Mouse (Mus musculus) embryonic facial prominence, embryonic 13.5 days (tissue): Measurements from ENCODE around the gene Mrps16. TPM values are rescaled to one million over a fixed set of nuclear protein-coding genes. Genes with fewer than 3 reads are reported as not detected.

ENCODE experiments used
- ATAC-seq: fragments of 200-750 bp; cut with Nextera tagmentation; 2 replicates; pipeline ENCODE4 v1.8.0; 2017; ENCODE audit warnings: low read depth; ENCODE audit not compliant: insufficient number of reproducible peaks, insufficient read depth, low FRiP score, low TSS enrichment
- H3K27ac ChIP-seq: fragments of 300-500 bp; sonication (generic); 2 replicates; pipeline ENCODE4 v1.5.1; 2015; ENCODE audit warnings: moderate library complexity, mild to moderate bottlenecking, inconsistent platforms
- H3K27me3 ChIP-seq: fragments of 300-500 bp; sonication (generic); 2 replicates; pipeline ENCODE4 v1.6.1; 2015; ENCODE audit warnings: mild to moderate bottlenecking, inconsistent platforms
- H3K36me3 ChIP-seq: fragments of 300-500 bp; sonication (generic); 2 replicates; pipeline ENCODE4 v1.6.1; 2015; ENCODE audit warnings: mild to moderate bottlenecking, inconsistent platforms
- H3K4me1 ChIP-seq: fragments of 300-500 bp; sonication (generic); 2 replicates; pipeline ENCODE4 v1.6.1; 2015; ENCODE audit warnings: inconsistent platforms
- H3K4me2 ChIP-seq: fragments of 300-500 bp; sonication (generic); 2 replicates; pipeline ENCODE4 v1.6.1; 2015; ENCODE audit warnings: moderate library complexity, mild to moderate bottlenecking, inconsistent platforms
- H3K4me3 ChIP-seq: fragments of 300-500 bp; sonication (generic); 2 replicates; pipeline ENCODE4 v1.5.1; 2015; ENCODE audit warnings: mild to moderate bottlenecking, inconsistent platforms
- H3K9ac ChIP-seq: fragments of 300-500 bp; sonication (generic); 2 replicates; pipeline ENCODE4 v1.6.1; 2015; ENCODE audit warnings: mild to moderate bottlenecking, inconsistent platforms
- H3K9me3 ChIP-seq: fragments of 300-500 bp; sonication (generic); 2 replicates; pipeline ENCODE4 v1.6.1; 2016; ENCODE audit warnings: inconsistent platforms
- WGBS: fragments of 180-500 bp; shearing (Covaris S2); methylation state at CpG from one replicate; pipeline ENCODE4 v1.1.7; 2015; ENCODE audit warnings: mixed read lengths; 5-methylcytosine and 5-hydroxymethylcytosine counted together
- polyA plus RNA-seq: library from polyadenylated mRNA; unstranded; fragments of >200 nt; fragmentation: Nextera tagmentation; extraction: Ambion mirVana; gene quantifications from 2 replicates; pipeline ENCODE4 v1.2.1, GENCODE M21; 2015

Mrps16 gene
- polyA plus RNA-seq, 1 experiment from 2014 or later: 94.8 TPM

DNA sequence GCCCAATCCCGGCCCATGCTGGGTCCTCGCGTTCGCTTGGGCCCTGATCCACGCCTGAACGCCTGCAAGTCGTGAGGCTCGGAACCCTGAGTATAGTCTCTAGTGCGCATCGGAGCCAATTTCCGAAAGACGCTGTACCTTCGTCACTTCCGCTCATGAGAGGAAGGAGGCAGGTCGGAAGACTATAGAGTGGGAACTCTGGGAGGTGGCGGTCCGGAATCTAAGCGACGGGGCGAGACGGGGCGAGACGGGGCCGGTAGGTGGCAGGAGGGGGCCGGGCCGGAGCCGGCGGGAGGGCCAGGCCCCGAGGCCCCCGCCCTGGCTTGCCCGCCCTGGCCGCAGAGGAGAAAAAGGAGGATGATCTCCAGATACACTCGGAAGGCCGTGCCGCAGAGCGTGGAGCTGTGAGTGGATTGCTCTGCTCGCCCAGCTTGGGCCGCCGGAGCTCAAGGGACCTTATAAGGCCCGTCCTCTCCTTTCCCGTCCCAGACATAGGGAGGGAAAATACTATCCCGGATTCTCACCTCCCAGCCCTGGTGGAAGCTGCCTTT lies 45.4 kb downstream of the Mrps16 start, which contains the start of the genes Ecd and Fam149b:
Gene Ecd, minus strand, starts transcription at position 131 of the 551 bp plus-strand sequence.
Gene Fam149b, plus strand, starts transcription at position 172 of the 551 bp plus-strand sequence.
- Histone ChIP-seq H3K9me3 (no peaks in the 10 kb centered on the region), H3K4me1 (peaks cover 8% of the 10 kb centered on the region; the same call in 1 of the 2 replicates), H3K4me3 (peak within 1 kb of the TSS; percentile 80), H3K36me3 (peaks cover 39% of the 10 kb centered on the region), H3K9ac (peak within 1 kb of the TSS; percentile 97), H3K27me3 (no peaks in the 10 kb centered on the region), H3K27ac (peak within 1 kb of the TSS; percentile 91), H3K4me2 (peak within 1 kb of the TSS; percentile 70)
- WGBS: under 1% methylated on average over 42 of the region's 42 CpGs
- ATAC-seq: peak; percentile 97

DNA sequence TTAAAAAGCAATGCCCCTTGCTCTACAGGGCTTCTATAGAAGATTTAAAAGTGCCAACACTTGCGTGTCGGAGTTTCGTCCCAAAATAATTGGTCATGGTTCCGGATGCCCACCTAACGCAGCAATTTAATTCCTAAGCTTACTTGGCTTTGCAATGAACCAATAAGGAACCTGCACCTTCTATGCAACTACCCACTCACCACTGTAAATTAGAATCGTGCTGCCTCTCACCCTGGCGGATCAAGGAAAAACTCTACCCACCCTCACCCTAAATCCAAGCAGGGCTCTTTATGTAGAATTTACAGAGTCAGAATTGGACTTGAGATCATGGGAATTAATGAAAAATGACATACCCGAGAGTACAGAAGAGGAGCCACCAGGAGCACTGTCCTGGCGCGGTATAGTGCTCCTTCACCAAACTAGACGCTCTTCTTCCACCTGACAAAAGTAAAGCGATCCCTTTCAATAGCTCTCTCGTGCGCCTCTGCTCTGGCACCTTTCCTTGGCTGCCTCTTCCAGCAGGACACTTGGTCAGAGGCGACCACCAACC lies 45.9 kb downstream of the Mrps16 start:
- no peak; the same call in 1 of the 2 replicates for ATAC-seq
- H3K27ac ChIP-seq: peak overlapping the region; percentile 91
- 2% methylated on average over 15 of the region's 15 CpGs for WGBS

DNA sequence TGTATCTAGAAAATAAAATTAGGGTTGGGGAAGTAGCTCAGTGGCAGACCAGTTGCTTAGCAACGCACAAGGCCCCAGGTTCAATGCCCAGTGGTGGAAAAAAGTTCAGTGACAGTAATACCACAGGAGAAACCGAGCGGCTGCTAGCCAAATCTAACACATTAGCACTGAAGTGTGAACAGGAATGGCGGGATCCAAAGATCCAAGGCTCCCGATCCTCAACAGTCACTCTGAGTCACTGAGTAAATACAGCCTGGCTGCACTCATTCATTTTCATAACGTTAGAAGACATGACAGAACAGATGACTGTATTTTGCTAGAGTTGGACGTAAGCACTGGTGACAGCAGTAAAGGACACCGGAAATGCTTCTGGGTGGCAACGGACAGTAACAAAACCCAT lies 47.5 kb downstream of the Mrps16 start:
- Histone ChIP-seq H3K4me2 (no peak overlapping the region), H3K9me3 (no peaks in the 10 kb centered on the region), H3K27ac (no peak overlapping the region), H3K9ac (no peak overlapping the region), H3K36me3 (peaks cover 42% of the 10 kb centered on the region), H3K4me1 (peaks cover 8% of the 10 kb centered on the region; the same call in 1 of the 2 replicates), H3K4me3 (no peak overlapping the region), H3K27me3 (no peaks in the 10 kb centered on the region)
- no peak for ATAC-seq
- 93% methylated on average over 9 of the region's 9 CpGs for WGBS

More for the DNA sequence above, 45.9 kb downstream of the Mrps16 start:
- Histone ChIP-seq H3K4me1 (peaks cover 8% of the 10 kb centered on the region; the same call in 1 of the 2 replicates), H3K9me3 (no peaks in the 10 kb centered on the region), H3K9ac (peak overlapping the region; percentile 97), H3K27me3 (no peaks in the 10 kb centered on the region), H3K36me3 (peaks cover 38% of the 10 kb centered on the region), H3K4me3 (peak overlapping the region; percentile 80), H3K4me2 (peak overlapping the region; percentile 70)

DNA sequence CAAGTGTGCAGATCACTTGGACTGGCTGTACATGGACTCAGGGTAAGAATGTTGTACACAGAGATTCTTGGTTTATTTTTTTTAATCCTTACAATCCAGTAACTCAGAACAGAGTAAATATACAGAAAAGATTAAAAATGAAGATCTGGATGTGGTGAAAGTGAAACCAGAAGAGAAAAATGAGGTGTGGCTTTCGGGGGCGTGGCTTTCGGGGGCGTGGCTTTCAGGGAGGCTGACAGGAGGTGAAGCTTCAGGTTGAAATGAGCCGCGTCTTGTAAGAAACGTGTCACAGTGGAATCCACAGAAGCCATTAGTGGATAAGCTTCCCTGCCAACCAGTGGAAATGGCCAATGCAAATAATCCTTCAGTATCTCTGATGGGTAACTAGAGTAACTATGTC lies 52.6 kb downstream of the Mrps16 start:
- no peaks in the 10 kb centered on the region for H3K27me3 ChIP-seq
- no peak overlapping the region for H3K27ac ChIP-seq
- 79% methylated on average over 7 of the region's 7 CpGs for WGBS
- no peak overlapping the region for H3K4me2 ChIP-seq
- H3K4me3 ChIP-seq: no peak overlapping the region
- H3K36me3 ChIP-seq: peaks cover 71% of the 10 kb centered on the region
- no peak for ATAC-seq
- H3K4me1 ChIP-seq: no peaks in the 10 kb centered on the region
- no peaks in the 10 kb centered on the region for H3K9me3 ChIP-seq
- no peak overlapping the region for H3K9ac ChIP-seq

DNA sequence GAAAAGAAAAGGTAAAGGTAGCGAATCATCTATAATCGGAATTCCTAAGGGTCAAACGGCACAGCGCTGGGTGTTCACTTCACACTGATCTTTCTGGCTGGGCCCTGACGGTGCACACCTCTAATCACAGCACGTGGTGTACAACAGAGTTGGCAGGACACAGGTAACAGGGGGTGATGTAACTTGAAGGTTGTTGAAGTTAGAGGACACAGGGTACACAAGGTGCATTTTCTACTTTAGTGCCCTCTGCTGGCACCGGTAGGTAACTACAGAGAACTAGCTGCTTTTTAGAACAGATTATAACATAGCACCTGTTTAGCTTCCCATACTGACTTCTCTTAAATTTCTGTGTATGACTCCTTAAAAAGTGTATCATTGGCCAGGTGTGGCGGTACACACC lies 53.3 kb downstream of the Mrps16 start:
- Histone ChIP-seq H3K27ac (no peak overlapping the region), H3K9me3 (no peaks in the 10 kb centered on the region), H3K4me2 (no peak overlapping the region), H3K36me3 (peaks cover 71% of the 10 kb centered on the region), H3K4me1 (no peaks in the 10 kb centered on the region), H3K27me3 (no peaks in the 10 kb centered on the region), H3K4me3 (no peak overlapping the region), H3K9ac (no peak overlapping the region)
- no peak for ATAC-seq
- 82% methylated on average over 8 of the region's 8 CpGs for WGBS

DNA sequence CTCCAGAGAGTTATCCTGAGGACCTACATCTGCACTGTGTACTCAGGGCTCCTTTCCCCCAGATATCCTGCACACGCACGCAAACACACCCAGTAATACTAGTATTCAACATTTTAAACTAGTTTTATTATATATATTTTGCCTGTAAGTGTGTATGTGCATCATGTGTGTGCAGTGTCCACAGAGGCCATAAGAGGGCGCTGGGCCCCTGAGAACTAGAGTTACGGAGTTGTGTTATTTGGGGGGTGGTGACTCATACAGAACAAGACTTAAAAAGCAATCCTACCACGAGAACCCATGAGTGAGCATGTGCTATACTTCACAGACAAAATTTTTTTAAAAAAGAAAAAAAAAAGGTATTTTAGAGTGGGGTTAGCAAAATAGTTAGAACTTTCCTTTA lies 54.0 kb downstream of the Mrps16 start:
- H3K27ac ChIP-seq: no peak overlapping the region
- H3K27me3 ChIP-seq: no peaks in the 10 kb centered on the region
- H3K9me3 ChIP-seq: no peaks in the 10 kb centered on the region
- WGBS: 95% methylated on average over 5 of the region's 5 CpGs
- H3K9ac ChIP-seq: no peak overlapping the region
- no peak for ATAC-seq
- no peak overlapping the region for H3K4me3 ChIP-seq
- H3K4me1 ChIP-seq: no peaks in the 10 kb centered on the region
- H3K36me3 ChIP-seq: peaks cover 72% of the 10 kb centered on the region
- no peak overlapping the region for H3K4me2 ChIP-seq

Other genes starting within 250 kb of the Mrps16 start
- 4.9 and 5.0 TPM in 2 replicates for gene Kcnk5, start 211.8 kb downstream of the Mrps16 start, polyA plus RNA-seq
- not detected in 2 replicates for gene Kcnk16, start 124.4 kb downstream of the Mrps16 start, polyA plus RNA-seq
- 21.4 and 21.5 TPM in 2 replicates for gene Nudt13, start 98.9 kb downstream of the Mrps16 start, polyA plus RNA-seq
- 56.3 and 57.5 TPM in 2 replicates for gene Ecd, start 45.5 kb downstream of the Mrps16 start, polyA plus RNA-seq
- 40.8 and 42.0 TPM in 2 replicates for gene Fam149b, start 45.5 kb downstream of the Mrps16 start, polyA plus RNA-seq
- 239 and 265 TPM in 2 replicates for gene Dnajc9, start 4.7 kb downstream of the Mrps16 start, polyA plus RNA-seq
- 0.34 and 0.59 TPM in 2 replicates for gene Cfap70, start 58.6 kb upstream of the Mrps16 start, polyA plus RNA-seq
- 39.5 and 42.0 TPM in 2 replicates for gene Anxa7, start 86.5 kb upstream of the Mrps16 start, polyA plus RNA-seq
- 1.6 and 1.7 TPM in 2 replicates for gene Mss51, start 103.3 kb upstream of the Mrps16 start, polyA plus RNA-seq
- gene Ppp3cb, start 152.9 kb upstream of the Mrps16 start, polyA plus RNA-seq: 54.3 and 59.4 TPM in 2 replicates
- 8.5 and 9.4 TPM in 2 replicates for gene Usp54, start 247.4 kb upstream of the Mrps16 start, polyA plus RNA-seq